Mouse (Mus musculus) thymus, adult 2 months (tissue): ENCODE results near the gene Gbf1. TPM values are rescaled to one million over a fixed set of nuclear protein-coding genes. Genes with fewer than 3 reads are reported as not detected.
"Not testable (repeated sequence)": the region's sequence is repeated elsewhere in the genome, so short reads cannot be mapped to it uniquely, and the experiment has no call there.

Source experiments
- DNase-seq: peaks from one replicate; pipeline ENCODE4 v3.0.0; 2021
- H3K27ac ChIP-seq: fragments of 200-500 bp; 2 replicates; pipeline ENCODE4 v1.5.1; 2012; ENCODE audit warnings: low read length, control low read depth; ENCODE audit not compliant: control insufficient read depth, insufficient read depth
- H3K27me3 ChIP-seq: fragments of 200-500 bp; 2 replicates; pipeline ENCODE4 v1.6.1; 2012; ENCODE audit warnings: mild to moderate bottlenecking, low read length, moderate library complexity, mixed read lengths; ENCODE audit not compliant: control insufficient read depth, insufficient read depth
- H3K36me3 ChIP-seq: fragments of 200-500 bp; 2 replicates; pipeline ENCODE4 v1.6.1; 2012; ENCODE audit warnings: mild to moderate bottlenecking, low read length, moderate library complexity; ENCODE audit not compliant: control insufficient read depth, insufficient read depth
- H3K4me1 ChIP-seq: fragments of 200-500 bp; replicated peaks from 2 replicates; pipeline ENCODE4 v1.6.1; 2012; ENCODE audit warnings: low read length; ENCODE audit not compliant: control insufficient read depth, insufficient read depth
- H3K4me3 ChIP-seq: fragments of 200-500 bp; 2 replicates; pipeline ENCODE4 v1.5.1; 2012; ENCODE audit warnings: mild to moderate bottlenecking, low read length, control low read depth, moderate library complexity; ENCODE audit not compliant: control insufficient read depth, insufficient read depth
- CTCF ChIP-seq: fragments of 200-500 bp; IDR thresholded peaks from 2 replicates; pipeline ENCODE4 v1.5.1; 2012; ENCODE audit warnings: mild to moderate bottlenecking, control low read depth, low read length, moderate library complexity, borderline replicate concordance; ENCODE audit not compliant: control insufficient read depth, poor library complexity, insufficient read depth; ENCODE audit errors: extremely low read depth
- POLR2A ChIP-seq: fragments of 200-500 bp; IDR thresholded peaks from 2 replicates; pipeline ENCODE4 v1.6.1; 2012; ENCODE audit warnings: mild to moderate bottlenecking, low read length, control low read depth, moderate library complexity; ENCODE audit not compliant: control insufficient read depth, poor library complexity, insufficient read depth; ENCODE audit errors: extremely low read depth
- WGBS: fragments of 180-500 bp; shearing (Covaris S2); methylation state at CpG from one replicate; pipeline ENCODE4 v1.1.7; 2018; 5-methylcytosine and 5-hydroxymethylcytosine counted together
- polyA plus RNA-seq: library from polyadenylated mRNA; depleted of rRNA; stranded (reverse); fragments of >200 nt; gene quantifications from 2 replicates; pipeline ENCODE4 v1.2.3, GENCODE M21; 2012

Gene Gbf1
- polyA plus RNA-seq, 1 experiment = 113 TPM

DNA sequence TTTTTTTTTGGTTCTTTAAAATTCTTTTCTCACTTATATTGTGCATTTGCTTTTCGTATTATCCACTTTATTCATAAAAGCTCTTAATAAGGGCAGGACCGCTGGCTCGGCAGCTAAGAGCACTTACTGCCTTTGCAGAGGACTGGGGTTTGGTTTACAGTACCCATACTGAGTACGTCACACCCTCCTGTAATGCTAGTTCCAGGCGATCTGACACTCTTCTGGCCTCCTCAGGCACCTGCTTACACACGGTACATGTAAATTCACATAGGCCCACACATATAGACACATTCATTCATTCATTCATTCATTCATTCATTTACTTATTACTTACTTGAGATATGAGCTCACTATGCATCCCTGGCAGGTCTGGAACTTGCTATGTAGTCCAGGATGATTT lies 31.4 kb upstream of the Gbf1 start:
- TF ChIP-seq POLR2A (no peak), CTCF (no peak)

DNA sequence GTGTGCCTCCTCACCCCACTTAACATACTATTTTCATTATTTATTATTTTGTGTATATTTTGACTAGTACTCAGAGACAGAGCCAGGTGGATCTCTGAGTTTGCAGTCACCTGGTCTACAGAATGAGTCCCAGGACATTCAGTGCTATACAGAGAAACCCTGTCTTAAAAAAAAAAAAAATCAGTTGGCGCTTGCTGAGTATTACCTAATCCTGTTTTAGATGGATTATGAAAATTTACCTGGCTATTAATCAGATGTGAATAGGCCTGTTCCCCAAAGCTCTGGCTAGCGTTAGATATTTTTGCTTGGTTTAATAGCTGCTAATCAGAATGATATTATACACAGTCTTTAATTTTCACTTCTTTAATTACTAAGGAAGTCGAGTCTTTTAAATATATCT lies 28.4 kb upstream of the Gbf1 start:
- H3K27ac ChIP-seq = no peak overlapping the region
- 89% methylated on average over 3 of the region's 3 CpGs for WGBS
- H3K36me3 ChIP-seq = no peaks in the 10 kb centered on the region
- no peak overlapping the region for H3K4me3 ChIP-seq
- no peak for DNase-seq
- H3K4me1 ChIP-seq = no peaks in the 10 kb centered on the region
- no peaks in the 10 kb centered on the region for H3K27me3 ChIP-seq
- TF ChIP-seq CTCF (no peak), POLR2A (no peak)

More for the DNA sequence above, 31.4 kb upstream of the Gbf1 start:
- no peak overlapping the region for H3K27ac ChIP-seq
- DNase-seq = no peak
- no peaks in the 10 kb centered on the region for H3K36me3 ChIP-seq
- no peak overlapping the region for H3K4me3 ChIP-seq
- no peaks in the 10 kb centered on the region for H3K27me3 ChIP-seq
- 89% methylated on average over 6 of the region's 6 CpGs for WGBS
- no peaks in the 10 kb centered on the region for H3K4me1 ChIP-seq

DNA sequence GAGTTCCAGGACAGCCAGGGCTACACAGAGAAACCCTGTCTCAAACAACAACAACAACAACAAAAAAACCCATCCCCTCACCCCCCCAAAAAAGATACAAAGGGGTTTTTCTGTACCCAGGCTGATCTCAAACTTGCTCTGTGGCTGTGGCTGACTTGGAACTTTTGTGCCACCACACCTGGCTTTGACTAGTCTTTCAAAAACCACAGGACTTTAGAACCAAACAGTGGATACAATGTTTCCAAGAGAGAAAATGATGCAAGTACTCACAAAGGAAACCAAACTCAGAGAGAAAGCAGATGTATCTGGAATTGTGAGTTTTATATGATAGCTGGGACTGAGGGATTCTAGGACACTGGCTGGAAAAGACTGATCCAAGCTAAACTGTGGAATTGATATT lies 27.7 kb upstream of the Gbf1 start:
- H3K4me1 ChIP-seq = no peaks in the 10 kb centered on the region
- TF ChIP-seq POLR2A (no peak), CTCF (no peak)
- H3K36me3 ChIP-seq = no peaks in the 10 kb centered on the region
- H3K27ac ChIP-seq = no peak overlapping the region
- no peak overlapping the region for H3K4me3 ChIP-seq
- no peak for DNase-seq
- H3K27me3 ChIP-seq = no peaks in the 10 kb centered on the region

DNA sequence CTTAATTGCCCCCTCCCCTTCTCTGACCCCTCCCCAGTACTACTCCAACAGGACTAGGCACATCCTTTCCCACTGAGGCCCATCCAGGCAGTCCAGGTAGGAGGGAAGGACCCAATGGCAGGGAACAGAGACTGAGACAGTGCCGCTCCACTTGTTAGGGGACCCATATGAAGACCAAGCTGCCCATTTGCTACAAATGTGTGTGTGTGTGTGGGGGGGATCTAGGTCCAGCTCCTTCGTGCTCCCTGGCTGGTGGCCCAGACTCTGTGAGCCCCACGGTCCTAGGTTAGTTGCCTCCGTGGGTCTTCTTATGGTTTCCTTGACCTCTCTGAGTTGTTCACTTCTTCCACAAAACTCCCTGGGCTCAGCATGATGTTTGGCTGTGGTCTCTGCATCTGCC lies 26.0 kb upstream of the Gbf1 start:
- Histone ChIP-seq H3K27ac (no peak overlapping the region), H3K36me3 (no peaks in the 10 kb centered on the region), H3K4me1 (no peaks in the 10 kb centered on the region), H3K4me3 (no peak overlapping the region), H3K27me3 (no peaks in the 10 kb centered on the region; the same call in 1 of the 2 replicates)
- 94% methylated on average over 4 of the region's 4 CpGs for WGBS
- TF ChIP-seq CTCF = no peak
- no peak for TF ChIP-seq POLR2A
- DNase-seq = no peak

DNA sequence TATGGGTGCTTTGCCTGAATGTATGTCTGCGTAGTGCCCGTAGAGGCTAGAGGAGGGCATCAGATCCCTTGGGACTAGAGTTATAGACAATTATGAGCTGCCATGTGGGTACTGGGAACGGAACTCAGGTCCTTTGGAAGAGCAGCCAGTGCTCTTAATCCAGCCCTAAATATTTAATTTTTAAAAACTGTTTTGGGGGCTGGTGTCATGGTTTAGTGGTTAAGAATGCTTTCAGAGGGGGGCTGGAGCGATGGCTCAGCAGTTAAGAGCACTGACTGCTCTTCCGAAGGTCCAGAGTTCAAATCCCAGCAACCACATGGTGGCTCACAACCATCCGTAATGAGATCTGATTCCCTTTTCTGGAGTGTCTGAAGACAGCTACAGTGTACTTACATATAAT lies 22.6 kb upstream of the Gbf1 start:
- H3K27ac ChIP-seq, H3K27me3 ChIP-seq, H3K4me3 ChIP-seq, H3K4me1 ChIP-seq, H3K36me3 ChIP-seq, DNase-seq: not testable (repeated sequence)
- 73% methylated on average over 6 of the region's 6 CpGs for WGBS

DNA sequence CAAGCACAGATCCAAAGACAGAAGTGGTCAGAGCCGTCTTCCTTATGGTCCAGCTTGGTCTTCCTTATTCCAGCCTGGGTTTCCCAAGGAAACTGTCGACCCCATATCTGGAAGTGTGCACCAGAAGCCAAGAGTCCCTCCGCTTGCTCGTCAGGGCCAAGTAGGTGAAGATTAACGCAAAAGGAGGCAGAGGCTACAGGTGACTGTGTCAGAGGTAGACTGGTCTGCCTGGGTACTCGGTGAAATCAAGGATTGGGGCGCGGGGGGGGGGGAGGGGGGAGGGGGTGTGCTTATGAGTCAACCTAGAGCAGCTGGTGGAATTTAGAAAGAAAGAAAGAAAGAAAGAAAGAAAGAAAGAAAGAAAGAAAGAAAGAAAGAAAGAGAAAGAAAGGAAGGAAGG lies 21.0 kb upstream of the Gbf1 start:
- 16% methylated on average over 8 of the region's 8 CpGs for WGBS
- Histone ChIP-seq H3K4me1 (peaks cover 14% of the 10 kb centered on the region), H3K27me3 (peaks cover 9% of the 10 kb centered on the region; the same call in 1 of the 2 replicates), H3K36me3 (no peaks in the 10 kb centered on the region), H3K27ac (no peak overlapping the region), H3K4me3 (no peak overlapping the region)
- DNase-seq = no peak
- TF ChIP-seq CTCF (no peak), POLR2A (no peak)

DNA sequence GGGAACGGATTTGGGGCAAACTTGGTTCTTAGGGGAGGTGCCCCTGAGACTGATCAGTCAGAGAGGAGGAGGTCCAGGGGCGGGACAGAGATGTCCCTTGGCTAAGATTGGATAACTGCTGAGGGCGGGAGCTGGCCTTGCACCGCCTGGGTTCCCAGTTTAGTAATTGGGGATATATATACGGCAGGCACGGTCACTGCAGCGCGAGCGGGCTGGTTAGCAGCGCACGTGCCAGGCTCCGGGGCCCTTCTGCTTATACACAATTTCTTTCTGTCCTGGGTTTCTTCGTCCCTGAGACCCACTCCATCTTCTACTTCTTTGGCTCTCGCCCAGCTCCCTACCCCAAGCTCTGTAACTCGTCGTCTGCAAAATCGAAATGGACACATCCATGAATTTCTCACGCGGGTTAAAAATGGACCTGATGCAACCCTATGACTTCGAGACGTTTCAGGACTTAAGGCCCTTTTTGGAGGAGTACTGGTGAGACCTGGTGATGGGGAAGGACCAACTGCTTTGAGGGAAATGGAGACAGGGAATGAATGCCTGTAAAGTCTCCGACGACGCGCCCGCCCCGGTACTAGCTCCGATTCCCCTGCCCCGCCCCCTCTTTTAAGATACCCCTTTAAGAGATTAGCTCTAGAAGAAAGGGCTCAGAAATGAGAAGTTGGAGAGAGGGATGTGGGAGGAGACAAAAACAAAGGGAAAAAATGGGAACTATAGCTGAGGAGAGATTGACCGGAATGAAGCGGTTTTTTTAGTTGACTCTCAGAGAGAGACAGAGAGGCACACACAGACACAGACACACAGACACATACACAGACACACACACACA lies 20.4 kb upstream of the Gbf1 start, which contains the start of gene Elovl3:
Gene Elovl3, plus strand, starts transcription at position 204 of the 832 bp plus-strand sequence.
- Histone ChIP-seq H3K27me3 (peaks cover 9% of the 10 kb centered on the region; the same call in 1 of the 2 replicates), H3K4me3 (no peak within 1 kb of the TSS), H3K27ac (no peak within 1 kb of the TSS), H3K4me1 (peaks cover 20% of the 10 kb centered on the region), H3K36me3 (no peaks in the 10 kb centered on the region)
- no peak for TF ChIP-seq CTCF
- no peak for DNase-seq
- 2% methylated on average over 31 of the region's 31 CpGs for WGBS
